Mouse (Mus musculus) midbrain, embryonic 12.5 days (tissue): ENCODE data around the gene Rsph1. TPM values are rescaled to one million over a fixed set of nuclear protein-coding genes. Genes with fewer than 3 reads are reported as not detected.

Experiments
- ATAC-seq: fragments of 200-750 bp; cut with Nextera tagmentation; 2 replicates; pipeline ENCODE4 v1.8.0; 2017; ENCODE audit warnings: low read depth, moderate TSS enrichment, moderate library complexity; ENCODE audit not compliant: low FRiP score
- H3K27ac ChIP-seq: fragments of 300-500 bp; sonication (generic); replicated peaks from 2 replicates; pipeline ENCODE4 v1.5.1; 2016; ENCODE audit warnings: mild to moderate bottlenecking
- H3K27me3 ChIP-seq: fragments of 300-500 bp; sonication (generic); 2 replicates; pipeline ENCODE4 v1.6.1; 2016; ENCODE audit warnings: mild to moderate bottlenecking
- H3K36me3 ChIP-seq: fragments of 300-500 bp; sonication (generic); 2 replicates; pipeline ENCODE4 v1.6.1; 2016
- H3K4me1 ChIP-seq: fragments of 300-500 bp; sonication (generic); 2 replicates; pipeline ENCODE4 v1.6.1; 2016
- H3K4me2 ChIP-seq: fragments of 300-500 bp; sonication (generic); replicated peaks from 2 replicates; pipeline ENCODE4 v1.6.1; 2016; ENCODE audit warnings: mild to moderate bottlenecking, moderate library complexity
- H3K4me3 ChIP-seq: fragments of 300-500 bp; sonication (generic); 2 replicates; pipeline ENCODE4 v1.5.1; 2016; ENCODE audit warnings: mild to moderate bottlenecking
- H3K9ac ChIP-seq: fragments of 300-500 bp; sonication (generic); replicated peaks from 2 replicates; pipeline ENCODE4 v1.6.1; 2016; ENCODE audit warnings: mild to moderate bottlenecking, moderate library complexity
- H3K9me3 ChIP-seq: fragments of 300-500 bp; sonication (generic); 2 replicates; pipeline ENCODE4 v1.6.1; 2016; ENCODE audit warnings: mild to moderate bottlenecking
- WGBS: fragments of 180-500 bp; shearing (Covaris S2); methylation state at CpG from one replicate; pipeline ENCODE4 v1.1.7; 2016; 5-methylcytosine and 5-hydroxymethylcytosine counted together
- polyA plus RNA-seq: library from polyadenylated mRNA; unstranded; fragments of >200 nt; fragmentation: Nextera tagmentation; extraction: Ambion mirVana; gene quantifications from 2 replicates; pipeline ENCODE4 v1.2.1, GENCODE M21; 2016

Rsph1 gene
- polyA plus RNA-seq, 1 experiment from 2014 or later: 0.99 TPM

DNA sequence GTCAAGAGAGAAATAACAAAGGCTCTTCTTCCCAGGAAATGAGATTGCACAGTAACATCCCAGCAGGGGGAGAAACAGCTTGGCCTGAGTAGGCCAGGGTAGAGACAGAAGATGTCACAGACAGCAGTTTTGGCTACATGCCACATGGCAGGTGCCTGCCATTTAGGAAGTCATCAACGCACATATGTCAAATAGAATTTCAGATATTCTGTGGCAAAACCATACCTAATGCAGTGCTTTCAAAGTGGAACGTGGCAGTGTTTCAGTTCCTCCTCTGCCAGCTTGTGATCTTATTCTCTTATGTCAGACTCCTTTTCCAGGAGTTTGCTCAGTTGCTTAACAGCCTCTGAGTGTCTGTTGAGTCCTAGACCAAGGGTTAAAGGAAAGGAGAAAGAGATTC, 8.7 kb upstream of the Rsph1 start:
- WGBS: 83% methylated on average over 2 of the region's 2 CpGs
- no peaks in the 10 kb centered on the region for H3K36me3 ChIP-seq
- H3K4me3 ChIP-seq: no peak overlapping the region
- H3K9ac ChIP-seq: no peak overlapping the region
- no peak overlapping the region for H3K27ac ChIP-seq
- peaks cover 10% of the 10 kb centered on the region for H3K4me1 ChIP-seq
- H3K9me3 ChIP-seq: no peaks in the 10 kb centered on the region
- H3K27me3 ChIP-seq: peaks cover 12% of the 10 kb centered on the region; the same call in 1 of the 2 replicates
- H3K4me2 ChIP-seq: no peak overlapping the region
- ATAC-seq: no peak

DNA sequence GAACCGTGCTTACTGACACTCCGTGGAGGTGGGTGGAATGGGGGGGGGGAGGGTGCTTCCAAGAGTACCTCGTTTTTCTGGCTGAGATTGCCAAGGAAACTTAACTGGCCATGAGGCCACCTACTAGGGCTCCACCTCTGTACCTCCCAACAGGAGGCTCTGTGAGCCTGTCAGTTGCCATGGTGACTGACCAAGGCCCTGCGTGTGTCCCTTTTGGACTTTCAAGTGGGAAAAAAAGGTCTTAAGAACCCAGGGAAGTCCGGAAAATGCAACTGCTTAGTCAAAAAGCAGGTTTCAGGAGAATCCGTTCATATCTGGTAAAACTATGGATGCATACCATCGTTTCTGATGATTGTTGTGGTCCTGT, 5.5 kb upstream of the Rsph1 start:
- Histone ChIP-seq H3K36me3 (no peaks in the 10 kb centered on the region), H3K4me3 (no peak overlapping the region), H3K9ac (no peak overlapping the region), H3K27ac (no peak overlapping the region), H3K4me1 (peaks cover 13% of the 10 kb centered on the region), H3K9me3 (no peaks in the 10 kb centered on the region), H3K4me2 (peak overlapping the region; percentile 9; the same call in 1 of the 2 replicates), H3K27me3 (peaks cover 10% of the 10 kb centered on the region; the same call in 1 of the 2 replicates)
- no peak for ATAC-seq
- WGBS: 9% methylated on average over 7 of the region's 7 CpGs

DNA sequence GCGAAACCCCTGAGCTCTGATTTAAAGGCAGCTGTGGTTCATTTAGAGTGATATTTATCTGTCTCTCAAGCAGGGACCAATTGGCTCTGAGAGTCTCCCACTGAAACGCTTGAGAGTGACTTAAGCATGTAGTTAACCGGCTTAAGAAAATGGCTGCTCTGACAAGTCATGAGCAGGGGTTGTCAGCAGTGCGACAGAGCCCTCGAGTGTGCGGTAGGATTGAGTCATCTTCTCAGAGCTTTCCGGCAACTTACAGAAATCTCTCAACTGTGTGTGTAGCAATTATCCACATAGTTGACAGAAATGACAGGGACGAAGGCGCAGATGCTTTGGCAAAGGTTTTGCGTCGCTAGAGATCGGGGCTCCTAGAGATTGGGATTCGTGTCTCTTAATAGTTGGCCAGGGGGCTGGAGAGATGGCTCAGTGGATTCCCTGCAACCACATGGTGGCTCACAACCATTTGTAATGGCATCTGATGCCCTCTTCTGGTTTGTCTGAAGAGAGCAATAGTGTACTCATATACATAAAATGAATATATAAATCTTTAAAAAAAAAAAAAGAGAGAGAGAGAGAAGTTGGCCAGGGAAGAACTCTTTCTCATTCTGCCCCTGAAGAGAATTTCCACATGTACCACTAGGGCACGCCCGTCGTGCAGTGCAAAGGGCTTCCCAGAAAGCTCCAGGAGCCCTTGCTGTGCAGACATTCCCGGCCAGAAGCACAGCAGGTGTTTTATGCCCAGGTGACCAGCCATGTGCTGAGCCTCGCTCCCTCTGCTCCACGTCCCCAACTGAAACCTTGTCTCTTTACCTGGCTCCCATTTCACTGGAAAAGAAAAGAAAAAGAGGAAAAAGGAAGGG, 4.9 kb upstream of the Rsph1 start:
- no peaks in the 10 kb centered on the region for H3K9me3 ChIP-seq
- no peak for ATAC-seq
- no peak overlapping the region for H3K9ac ChIP-seq
- H3K27ac ChIP-seq: no peak overlapping the region
- peak overlapping the region; percentile 9; the same call in 1 of the 2 replicates for H3K4me2 ChIP-seq
- H3K36me3 ChIP-seq: no peaks in the 10 kb centered on the region
- peaks cover 18% of the 10 kb centered on the region for H3K4me1 ChIP-seq
- no peak overlapping the region for H3K4me3 ChIP-seq
- peaks cover 10% of the 10 kb centered on the region; the same call in 1 of the 2 replicates for H3K27me3 ChIP-seq
- WGBS: 36% methylated on average over 19 of the region's 19 CpGs

DNA sequence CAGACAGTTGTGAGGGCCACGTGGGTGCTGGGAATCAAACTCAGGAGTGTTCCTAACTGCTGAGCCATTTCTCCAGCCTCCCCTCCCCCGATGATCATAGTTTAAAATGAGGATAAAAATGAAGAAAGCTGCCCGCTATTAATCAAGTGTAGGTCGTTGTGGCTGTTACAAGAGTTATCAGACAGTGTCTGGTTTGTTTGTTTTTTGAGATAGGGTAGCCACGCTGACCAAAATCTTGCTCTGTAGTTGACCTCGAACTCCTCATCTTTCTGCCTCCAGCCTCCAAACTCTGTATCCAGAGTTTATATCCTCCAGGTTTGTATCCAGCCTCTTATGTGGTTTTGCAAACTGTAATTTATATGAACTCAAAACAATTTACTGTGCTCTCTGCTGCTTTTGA, 3.1 kb upstream of the Rsph1 start:
- Histone ChIP-seq H3K9ac (no peak overlapping the region), H3K4me2 (no peak overlapping the region), H3K4me3 (no peak overlapping the region), H3K9me3 (no peaks in the 10 kb centered on the region), H3K27ac (no peak overlapping the region), H3K4me1 (peaks cover 25% of the 10 kb centered on the region), H3K27me3 (peaks cover 24% of the 10 kb centered on the region), H3K36me3 (no peaks in the 10 kb centered on the region)
- no peak for ATAC-seq
- WGBS: 83% methylated on average over 6 of the region's 6 CpGs

- H3K4me1 ChIP-seq: peaks cover 25% of the 10 kb centered on the region
These were observed 2.4 kb upstream of the Rsph1 start for GRCm38 (mm10) chr17:31279541-31279940.

DNA sequence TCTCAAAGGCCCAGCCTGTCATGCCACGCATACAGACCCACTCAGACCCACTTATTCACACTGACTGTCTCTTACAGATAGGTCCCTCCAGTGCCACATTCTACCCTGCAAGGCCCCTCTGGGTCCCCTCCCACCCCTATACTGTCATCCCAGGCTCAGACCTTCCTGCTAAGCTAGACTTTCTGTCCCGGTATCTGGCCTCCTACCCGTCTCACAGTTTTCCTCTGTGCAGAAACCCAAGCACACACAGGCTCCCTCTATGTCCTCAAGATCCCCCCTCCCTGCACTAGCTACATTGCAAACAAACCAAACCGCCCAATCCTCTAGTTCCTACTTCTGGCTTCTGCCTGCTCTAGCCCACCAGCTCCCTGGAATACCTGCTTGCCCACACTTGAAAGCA, 748 bp upstream of the Rsph1 start:
- no peak overlapping the region for H3K9ac ChIP-seq
- peaks cover 22% of the 10 kb centered on the region; the same call in 1 of the 2 replicates for H3K27me3 ChIP-seq
- H3K4me1 ChIP-seq: peaks cover 25% of the 10 kb centered on the region
- no peaks in the 10 kb centered on the region for H3K9me3 ChIP-seq
- 77% methylated on average over 4 of the region's 4 CpGs for WGBS
- no peaks in the 10 kb centered on the region for H3K36me3 ChIP-seq
- no peak for ATAC-seq
- no peak overlapping the region for H3K4me3 ChIP-seq
- H3K4me2 ChIP-seq: no peak overlapping the region
- H3K27ac ChIP-seq: no peak overlapping the region

More at GRCm38 (mm10) chr17:31279541-31279940, 2.4 kb upstream of the Rsph1 start:
- Histone ChIP-seq H3K9me3 (no peaks in the 10 kb centered on the region), H3K4me2 (no peak overlapping the region), H3K36me3 (no peaks in the 10 kb centered on the region), H3K27ac (no peak overlapping the region), H3K4me3 (no peak overlapping the region), H3K27me3 (peaks cover 24% of the 10 kb centered on the region), H3K9ac (no peak overlapping the region)
- 82% methylated on average over 9 of the region's 9 CpGs for WGBS
- no peak for ATAC-seq

- H3K27me3 ChIP-seq: peaks cover 17% of the 10 kb centered on the region; the same call in 1 of the 2 replicates
- H3K9ac ChIP-seq: peak overlapping the region; percentile 44; the same call in 1 of the 2 replicates
- H3K4me3 ChIP-seq: peak overlapping the region; percentile 51
- WGBS: 22% methylated on average over 9 of the region's 9 CpGs
- H3K9me3 ChIP-seq: no peaks in the 10 kb centered on the region
- peaks cover 15% of the 10 kb centered on the region for H3K4me1 ChIP-seq
- ATAC-seq: no peak; the same call in 1 of the 2 replicates
- peak overlapping the region; percentile 80 for H3K4me2 ChIP-seq
- no peaks in the 10 kb centered on the region for H3K36me3 ChIP-seq
- no peak overlapping the region for H3K27ac ChIP-seq
These were observed 819 bp downstream of the Rsph1 start for GRCm38 (mm10) chr17:31276207-31276921.

DNA sequence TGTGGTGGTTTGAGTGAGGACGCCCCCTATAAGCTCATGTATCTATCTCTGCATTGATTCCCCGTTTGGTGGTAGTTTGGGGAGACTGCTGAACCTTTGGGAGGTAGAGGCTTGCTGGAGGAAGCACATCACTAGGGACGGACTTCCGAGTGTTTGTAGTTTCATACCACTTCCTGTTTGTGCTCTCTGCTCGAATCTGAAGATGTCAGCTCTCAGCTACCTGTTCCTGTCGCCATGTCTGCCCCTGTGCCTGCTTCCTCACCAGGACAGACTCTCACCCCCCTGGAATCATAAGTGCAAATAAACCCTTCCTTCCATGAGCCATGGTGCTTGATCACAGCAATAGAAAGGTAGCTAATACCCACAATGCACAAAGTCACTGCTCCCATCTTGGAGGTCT, 2.0 kb downstream of the Rsph1 start:
- 82% methylated on average over 6 of the region's 6 CpGs for WGBS

DNA sequence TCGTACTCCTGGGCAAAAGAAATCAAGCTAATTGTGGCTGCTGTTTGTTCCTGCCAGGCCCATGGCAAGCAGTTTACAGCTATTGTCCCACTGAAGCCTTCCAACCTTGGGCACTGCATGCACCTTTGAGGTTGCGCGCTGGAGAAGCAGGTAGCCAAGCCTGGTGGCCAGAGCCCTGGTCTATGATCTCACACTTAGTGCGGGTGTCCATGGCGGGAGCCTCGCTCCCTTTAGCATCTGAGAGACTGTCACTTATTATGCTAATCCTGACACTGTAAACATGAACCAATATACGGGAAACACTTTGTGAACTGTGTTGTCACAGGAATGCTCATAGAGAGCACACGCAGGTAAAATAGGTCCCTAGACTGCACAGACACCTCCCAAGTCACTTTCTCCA, 3.6 kb downstream of the Rsph1 start:
- H3K4me3 ChIP-seq: no peak overlapping the region
- ATAC-seq: no peak
- whole genome bisulfite sequencing: 88% methylated on average over 8 of the region's 8 CpGs
- H3K9ac ChIP-seq: no peak overlapping the region
- no peak overlapping the region for H3K4me2 ChIP-seq
- H3K4me1 ChIP-seq: peaks cover 15% of the 10 kb centered on the region
- peaks cover 14% of the 10 kb centered on the region; the same call in 1 of the 2 replicates for H3K27me3 ChIP-seq
- no peak overlapping the region for H3K27ac ChIP-seq
- no peaks in the 10 kb centered on the region for H3K36me3 ChIP-seq
- 0 out of 2 replicates have a peak, but pooled peaks cover 2% of the 10 kb centered on the region for H3K9me3 ChIP-seq

More for the DNA sequence above, 2.0 kb downstream of the Rsph1 start:
- Histone ChIP-seq H3K27ac (no peak overlapping the region), H3K9me3 (no peaks in the 10 kb centered on the region), H3K9ac (no peak overlapping the region), H3K27me3 (peaks cover 17% of the 10 kb centered on the region; the same call in 1 of the 2 replicates), H3K4me1 (peaks cover 15% of the 10 kb centered on the region), H3K4me3 (no peak overlapping the region), H3K36me3 (no peaks in the 10 kb centered on the region), H3K4me2 (no peak overlapping the region)
- no peak for ATAC-seq

- no peak for ATAC-seq
- Histone ChIP-seq H3K27me3 (peaks cover 14% of the 10 kb centered on the region; the same call in 1 of the 2 replicates), H3K27ac (no peak overlapping the region), H3K4me1 (peaks cover 12% of the 10 kb centered on the region), H3K9me3 (0 out of 2 replicates have a peak, but pooled peaks cover 2% of the 10 kb centered on the region), H3K4me3 (no peak overlapping the region), H3K36me3 (no peaks in the 10 kb centered on the region), H3K9ac (no peak overlapping the region), H3K4me2 (no peak overlapping the region)
- 88% methylated on average over 9 of the region's 9 CpGs for WGBS
These were observed 4.6 kb downstream of the Rsph1 start for GRCm38 (mm10) chr17:31272416-31273165.

DNA sequence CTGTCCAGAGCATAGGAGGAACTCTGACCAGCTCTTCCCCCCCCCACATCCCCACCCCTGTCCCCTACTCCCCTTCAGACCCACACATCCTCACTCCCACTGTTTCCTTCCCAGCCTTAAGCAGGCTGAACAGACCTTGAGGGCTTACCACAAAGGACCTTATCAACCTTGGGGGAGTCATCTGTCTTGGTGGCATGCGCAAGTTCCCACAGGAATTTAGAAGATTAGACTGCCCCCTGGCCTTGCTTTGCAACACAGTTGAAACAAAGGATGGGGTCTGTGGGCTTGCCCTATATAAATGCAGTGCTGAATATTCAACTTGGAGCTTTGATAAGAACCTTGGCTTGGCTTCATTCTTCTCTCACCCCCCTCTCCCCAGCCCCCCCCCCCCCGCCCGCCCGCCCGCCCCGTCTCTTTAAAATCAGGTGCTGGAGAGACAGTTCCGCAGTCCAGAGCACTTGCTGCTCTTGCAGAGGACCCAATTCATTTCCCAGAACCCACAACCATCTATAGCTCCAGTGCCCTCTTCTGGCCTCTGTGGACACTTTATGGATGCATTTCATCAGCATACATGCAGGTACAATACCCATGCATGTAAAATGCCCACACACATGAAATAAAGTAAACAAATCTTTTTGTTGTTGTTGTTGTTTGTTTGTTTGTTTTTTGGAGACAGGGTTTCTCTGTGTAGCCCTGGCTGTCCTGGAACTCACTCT, 5.9 kb downstream of the Rsph1 start:
- no peak for ATAC-seq
- Histone ChIP-seq H3K36me3 (no peaks in the 10 kb centered on the region), H3K27me3 (peaks cover 9% of the 10 kb centered on the region; the same call in 1 of the 2 replicates), H3K9me3 (0 out of 2 replicates have a peak, but pooled peaks cover 2% of the 10 kb centered on the region), H3K4me2 (no peak overlapping the region), H3K27ac (no peak overlapping the region), H3K9ac (no peak overlapping the region), H3K4me1 (no peaks in the 10 kb centered on the region), H3K4me3 (no peak overlapping the region)
- 59% methylated on average over 4 of the region's 7 CpGs for WGBS
